8 mouse cellular contexts compared by ENCODE assay signal in genomic region chr11:118232314-118232831, GRCm38 (mm10). TPM values are rescaled to one million over a fixed set of nuclear protein-coding genes. Genes with fewer than 3 reads are reported as not detected.
DNase-seq lines count a peak whose midpoint lies in the region; ATAC-seq lines count a peak whose summit lies in the region.

No protein-coding gene starts in this region.

- H3K4me3 ChIP-seq in intestine, embryonic 15.5 days (replicated peaks) = no peak overlapping the region

- no peaks in the 10 kb centered on the region for H3K36me3 ChIP-seq in intestine, embryonic 15.5 days

- no peak overlapping the region for H3K27ac ChIP-seq in intestine, embryonic 15.5 days

- peak; percentile 52 for DNase-seq in adrenal gland, postnatal 10 days
- no peak for DNase-seq in adrenal gland, adult 8-10 months
- peak; percentile 54 to 67 for DNase-seq in spleen, adult 18-20 months
- no peak for DNase-seq in spleen, adult 12 weeks (ENCODE audit: low spot score)
- DNase-seq in lung, postnatal 14 days = peak; percentile 61
- no peak for DNase-seq in right cerebral cortex, postnatal 25 days
- no peak for DNase-seq in urinary bladder, postnatal 14 days (ENCODE audit: low spot score)

- no peaks in the 10 kb centered on the region for H3K9me3 ChIP-seq in intestine, embryonic 15.5 days

- peaks cover 15% of the 10 kb centered on the region for H3K4me1 ChIP-seq in intestine, embryonic 15.5 days (replicated peaks)

- H3K27me3 ChIP-seq in intestine, embryonic 15.5 days (replicated peaks) = no peaks in the 10 kb centered on the region

- WGBS in intestine, embryonic 15.5 days = 44% methylated on average over 7 of the region's 7 CpGs

- peak; percentile 43; the same call in 1 of the 2 replicates for ATAC-seq in intestine, embryonic 15.5 days

- H3K4me2 ChIP-seq in intestine, embryonic 15.5 days (replicated peaks) = no peak overlapping the region

- H3K9ac ChIP-seq in intestine, embryonic 15.5 days = no peak overlapping the region

RNA-seq across cellular contexts. Expression of gene Cyth1, which starts 16.0 kb away (rescaled TPM):
- 10 to 100 TPM; 51.0 to 56.2 TPM for total RNA-seq in adrenal gland, postnatal 10 days (2021)
- total RNA-seq in adrenal gland, adult 8-10 months (2022) = 10 to 100 TPM; 23.4 to 28.1 (median 24.4) TPM
- 11.6 and 12.1 TPM in 2 replicates for polyA plus RNA-seq in intestine, embryonic 15.5 days (2015; fragmentation: Nextera tagmentation; extraction: Ambion mirVana)

RNA-seq across cellular contexts. Expression of gene Usp36, which starts 57.7 kb away (rescaled TPM):
- total RNA-seq in adrenal gland, postnatal 10 days (2021) = 10 to 100 TPM; 18.1 to 20.3 TPM
- 10 to 100 TPM; 21.0 to 36.9 (median 28.9) TPM for total RNA-seq in adrenal gland, adult 8-10 months (2022)
- 16.8 and 19.7 TPM in 2 replicates for polyA plus RNA-seq in intestine, embryonic 15.5 days (2015; fragmentation: Nextera tagmentation; extraction: Ambion mirVana)

Comparison
In these comparisons a context has a peak if more than half of its experiments do, and no peak if none do; other contexts are left out.
1. DNase-seq: peak in adrenal gland, postnatal 10 days (single experiment), spleen, adult 18-20 months (2 of 2) and lung, postnatal 14 days (single experiment); none in adrenal gland, adult 8-10 months (single experiment), spleen, adult 12 weeks (single experiment), right cerebral cortex, postnatal 25 days (single experiment) and urinary bladder, postnatal 14 days (single experiment).